Mouse (Mus musculus): Measurements from ENCODE around the gene Snap29.

The Snap29 gene

DNA sequence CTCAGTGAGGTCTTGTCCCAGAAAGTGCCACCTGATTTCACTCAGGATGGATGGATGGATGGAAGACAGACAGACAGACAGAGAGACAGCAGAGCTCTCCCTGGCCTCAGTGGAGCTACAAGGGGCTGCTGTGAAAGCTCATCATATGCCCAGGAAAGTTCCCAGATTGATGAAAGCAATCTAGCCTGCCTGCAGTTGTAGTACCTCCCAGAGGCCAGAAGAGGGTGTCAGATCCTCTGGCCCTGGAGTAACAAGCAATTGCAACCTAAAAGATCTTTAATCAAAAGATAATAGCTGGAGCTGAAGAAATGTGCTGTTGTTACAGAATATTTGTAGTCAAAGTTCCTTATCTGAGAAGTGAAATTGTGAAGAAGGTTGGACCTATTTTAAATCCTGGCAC, 68.3 kb downstream of the Snap29 start:
- peak; percentile 53 for DNase-seq (ENCODE audit: low read depth, low spot score)

DNA sequence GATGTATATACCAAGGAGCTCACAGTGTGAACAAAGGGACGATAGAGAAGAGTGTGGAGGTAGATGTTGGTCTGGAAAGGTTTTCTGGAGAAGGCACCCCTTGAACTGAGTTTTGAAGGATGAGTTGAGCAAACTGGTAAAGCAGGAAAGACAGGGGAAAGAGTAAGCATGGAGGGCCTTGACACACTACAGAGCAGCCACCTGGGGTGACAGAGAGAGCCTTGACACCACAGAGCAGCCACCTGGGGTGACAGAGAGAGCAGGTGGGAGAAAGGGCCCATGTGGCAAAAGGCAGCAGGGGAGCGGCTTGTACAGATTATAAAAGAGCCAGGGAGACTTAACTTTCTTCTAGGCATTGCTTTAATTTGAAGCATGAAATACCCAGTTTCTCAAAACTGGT, 69.0 kb downstream of the Snap29 start:
- DNase-seq (ENCODE audit: low read depth, low spot score), result no peak

DNA sequence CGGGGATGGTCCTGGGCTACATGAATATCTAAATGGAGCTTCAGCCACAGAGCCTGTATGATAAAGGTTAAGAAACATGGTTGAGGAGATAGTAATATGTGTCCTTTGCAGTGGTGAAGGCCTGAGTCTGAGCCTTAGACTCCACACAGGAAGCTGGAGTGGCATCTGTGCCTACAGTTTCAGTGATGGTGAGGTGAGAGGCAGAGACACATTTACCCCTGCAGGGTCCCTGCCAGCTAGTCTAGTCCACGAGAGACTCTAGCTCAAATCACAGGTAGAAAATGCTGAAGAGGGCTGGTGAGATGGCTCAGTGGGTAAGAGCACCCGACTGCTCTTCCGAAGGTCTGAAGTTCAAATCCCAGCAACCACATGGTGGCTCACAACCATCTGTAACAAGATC, 69.5 kb downstream of the Snap29 start:
- DNase-seq (ENCODE audit: low read depth, low spot score), result no peak

DNA sequence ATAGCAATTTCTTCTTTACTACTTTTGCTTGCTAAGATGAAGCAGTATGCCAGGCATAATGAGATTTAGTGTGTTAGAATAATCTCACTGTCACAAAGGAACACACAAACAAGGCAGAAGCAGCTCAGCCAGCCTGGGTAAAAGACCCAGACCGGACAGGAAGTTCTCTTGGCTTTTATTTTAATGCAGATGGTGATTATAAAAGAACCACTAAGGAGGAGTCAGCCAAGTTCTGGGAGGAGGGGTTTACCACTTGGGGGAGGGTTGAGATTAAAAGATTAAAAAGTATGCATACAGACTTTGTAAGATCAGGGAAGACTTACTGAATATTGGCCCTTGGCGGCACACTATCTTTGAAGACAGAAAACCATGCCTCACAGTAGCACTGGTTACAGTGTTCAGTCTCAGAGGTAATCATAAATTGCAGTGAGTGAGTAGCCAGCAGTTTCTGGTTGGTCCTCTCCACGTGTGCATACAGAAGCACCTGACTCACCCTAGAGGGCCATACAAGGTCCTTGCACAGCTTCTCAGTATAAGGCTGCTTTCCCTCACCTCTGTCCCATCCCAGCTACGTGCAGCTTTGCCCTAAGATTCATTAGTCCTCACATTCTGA, 72.7 kb downstream of the Snap29 start:
- no peak for DNase-seq (ENCODE audit: low read depth, low spot score)

All from 3T3-L1 (cell line).